Mouse (Mus musculus) embryonic fibroblast, embryonic 13.5 days (primary cell): ENCODE data around the gene Vps25.

Experiments used
- CTCF ChIP-seq: IDR thresholded peaks from 2 replicates; pipeline ENCODE4 v1.5.1; 2011; ENCODE audit warnings: mild to moderate bottlenecking, control low read depth, low read length, moderate library complexity, borderline replicate concordance; ENCODE audit not compliant: insufficient read depth
- POLR2A ChIP-seq: IDR thresholded peaks from 2 replicates; pipeline ENCODE4 v1.6.1; 2011; ENCODE audit warnings: low read depth, mild to moderate bottlenecking, control low read depth, low read length, moderate library complexity

- TF ChIP-seq CTCF (no peak), POLR2A (no peak)
These were observed 29.4 kb downstream of the Vps25 start for GRCm38 (mm10) chr11:101282896-101283295.
